Mouse (Mus musculus) megakaryocyte, embryonic 14.5 days (primary cell): Measurements from ENCODE around the gene Ckmt1. TPM values are rescaled to one million over a fixed set of nuclear protein-coding genes. Genes with fewer than 3 reads are reported as not detected.

ENCODE experiments used
- H3K27me3 ChIP-seq: replicated peaks from 2 replicates; pipeline ENCODE3; 2012; ENCODE audit warnings: inconsistent platforms
- H3K36me3 ChIP-seq: replicated peaks from 2 replicates; pipeline ENCODE3; 2012; ENCODE audit warnings: low read length, inconsistent platforms, mixed read lengths
- H3K4me1 ChIP-seq: 2 replicates; pipeline ENCODE4 v1.6.1; 2012; ENCODE audit warnings: inconsistent platforms
- H3K4me3 ChIP-seq: replicated peaks from 2 replicates; pipeline ENCODE3; 2012; ENCODE audit warnings: moderate library complexity, mild to moderate bottlenecking, inconsistent platforms
- H3K9me3 ChIP-seq: 2 replicates; pipeline ENCODE4 v1.6.1; 2012; ENCODE audit warnings: inconsistent platforms
- FLI1 ChIP-seq: IDR thresholded peaks from 2 replicates; pipeline ENCODE4 v1.6.1; 2012; ENCODE audit warnings: low read length, inconsistent platforms, mixed read lengths
- GATA1 ChIP-seq: IDR thresholded peaks from 3 replicates; pipeline ENCODE4 v1.6.1; 2012; ENCODE audit warnings: mixed read lengths, low read length, inconsistent platforms, borderline replicate concordance
- polyA plus RNA-seq: library from polyadenylated mRNA; stranded (reverse); fragments of >175 nt; gene quantifications from 2 replicates; pipeline ENCODE4 v1.2.3, GENCODE M21; 2012; ENCODE audit warnings: low replicate concordance; ENCODE audit not compliant: insufficient read depth

Gene Ckmt1
- polyA plus RNA-seq: not detected in 2 replicates

DNA sequence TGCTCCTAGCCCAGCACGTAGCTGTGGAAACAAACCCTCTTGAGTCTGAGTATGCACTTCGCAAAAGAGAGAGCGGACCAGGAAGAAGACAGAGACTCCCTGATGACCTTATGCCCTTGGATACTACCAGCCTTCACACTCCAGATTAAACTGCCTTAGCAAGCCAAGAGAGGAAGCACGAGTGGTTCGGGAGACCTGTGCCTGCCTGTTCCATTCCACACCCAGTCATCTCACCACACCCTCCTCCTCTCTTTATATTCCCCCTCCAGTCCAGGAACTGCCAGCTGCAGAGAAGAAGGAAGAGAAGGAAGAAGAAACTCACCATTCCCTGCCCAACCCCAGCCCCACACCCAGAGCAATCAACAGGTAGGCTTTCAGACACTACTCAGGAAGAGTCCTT is at the start of gene Ckmt1:
TSS of gene Ckmt1 (plus strand) at position 221 of the 400 bp plus-strand sequence.
- Histone ChIP-seq H3K27me3 (peaks cover 57% of the 10 kb centered on the region), H3K4me3 (peak within 1 kb of the TSS; percentile 80), H3K4me1 (peaks cover 55% of the 10 kb centered on the region), H3K36me3 (no peaks in the 10 kb centered on the region), H3K9me3 (no peaks in the 10 kb centered on the region)
- TF ChIP-seq FLI1 (no peak), GATA1 (no peak)

DNA sequence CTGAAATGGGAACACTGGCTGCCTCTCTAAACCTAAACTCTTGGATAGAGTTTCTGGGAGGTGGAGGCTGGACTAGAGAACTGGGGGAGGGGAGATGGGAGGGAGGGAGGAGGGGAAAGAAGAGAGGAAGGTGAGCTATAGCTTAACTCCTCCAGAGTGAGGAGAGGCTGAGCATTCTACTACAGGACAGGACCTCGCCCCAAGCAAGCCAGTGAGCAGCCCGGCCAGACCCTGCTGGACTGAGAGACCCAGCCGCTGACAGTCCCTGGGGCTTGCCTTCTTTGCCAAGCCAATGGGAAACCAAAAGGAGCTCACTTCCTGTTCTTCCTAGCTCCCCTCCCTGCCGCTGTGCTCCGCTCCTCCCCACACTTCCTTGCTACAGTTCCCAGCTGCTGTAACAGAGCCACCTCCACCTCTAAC is 48.5 kb upstream of the Ckmt1 start:
- TF ChIP-seq GATA1 (no peak), FLI1 (no peak)
- Histone ChIP-seq H3K36me3 (peaks cover 15% of the 10 kb centered on the region), H3K4me3 (peak overlapping the region; percentile 79), H3K4me1 (peaks cover 38% of the 10 kb centered on the region), H3K9me3 (no peaks in the 10 kb centered on the region), H3K27me3 (peaks cover 40% of the 10 kb centered on the region)

GRCm38 (mm10) chr2:121316278-121316677 is 41.2 kb upstream of the Ckmt1 start:
- Histone ChIP-seq H3K36me3 (peaks cover 15% of the 10 kb centered on the region), H3K9me3 (no peaks in the 10 kb centered on the region), H3K27me3 (no peaks in the 10 kb centered on the region), H3K4me1 (no peaks in the 10 kb centered on the region), H3K4me3 (no peak overlapping the region)
- TF ChIP-seq GATA1: no peak
- no peak for TF ChIP-seq FLI1

DNA sequence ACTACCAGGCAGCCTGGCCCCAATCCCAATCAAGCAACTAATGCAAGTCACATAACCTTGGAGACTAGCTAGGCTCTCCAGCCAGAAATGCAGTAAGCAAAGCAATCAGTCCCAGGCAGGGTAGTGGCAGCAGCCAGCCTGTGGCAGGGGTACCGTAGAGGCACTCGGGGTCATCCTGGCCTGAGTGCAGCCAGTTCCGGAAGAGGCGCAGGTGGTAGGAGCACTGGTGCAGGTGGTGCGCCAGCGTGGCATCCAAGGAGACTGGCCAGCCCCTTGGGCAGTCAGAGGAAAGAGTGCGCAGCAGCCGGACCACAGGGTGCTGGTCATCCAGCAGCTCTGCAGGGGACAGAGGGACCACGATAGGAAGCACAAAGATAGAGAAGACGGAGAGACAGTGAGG is 34.5 kb upstream of the Ckmt1 start:
- H3K9me3 ChIP-seq: no peaks in the 10 kb centered on the region
- H3K4me1 ChIP-seq: no peaks in the 10 kb centered on the region; the same call in 1 of the 2 replicates
- TF ChIP-seq FLI1 (no peak), GATA1 (no peak)
- peaks cover 24% of the 10 kb centered on the region for H3K36me3 ChIP-seq
- no peak overlapping the region for H3K4me3 ChIP-seq
- peaks cover 7% of the 10 kb centered on the region for H3K27me3 ChIP-seq

- peaks cover 7% of the 10 kb centered on the region for H3K27me3 ChIP-seq
- H3K36me3 ChIP-seq: peaks cover 24% of the 10 kb centered on the region
- H3K4me3 ChIP-seq: no peak overlapping the region
- H3K9me3 ChIP-seq: no peaks in the 10 kb centered on the region
- H3K4me1 ChIP-seq: no peaks in the 10 kb centered on the region; the same call in 1 of the 2 replicates
- TF ChIP-seq FLI1 (no peak), GATA1 (no peak)
These were observed 33.6 kb upstream of the Ckmt1 start for GRCm38 (mm10) chr2:121323693-121324470.

DNA sequence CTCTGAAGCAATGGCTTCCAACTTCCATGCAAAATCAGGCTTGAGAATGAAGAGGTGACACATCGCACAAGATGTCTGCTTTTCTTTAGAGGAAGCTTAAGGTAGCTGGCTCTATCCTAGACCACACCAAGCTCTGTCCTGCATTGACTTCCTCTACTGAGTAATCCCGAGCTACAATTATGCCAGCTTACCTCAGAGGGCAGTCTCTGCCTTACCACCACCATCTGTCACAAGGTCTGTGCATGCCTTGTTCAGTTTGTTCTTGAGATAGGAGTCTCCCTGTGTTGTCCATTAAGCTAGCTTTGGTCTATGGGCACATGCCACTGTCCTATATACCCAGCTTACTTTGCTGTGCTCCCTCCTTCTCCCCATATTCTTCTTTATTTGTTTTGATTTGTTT is 28.0 kb upstream of the Ckmt1 start:
- peaks cover 2% of the 10 kb centered on the region for H3K27me3 ChIP-seq
- TF ChIP-seq FLI1 (no peak), GATA1 (no peak)
- H3K36me3 ChIP-seq: peaks cover 39% of the 10 kb centered on the region
- no peaks in the 10 kb centered on the region for H3K9me3 ChIP-seq
- no peak overlapping the region for H3K4me3 ChIP-seq
- H3K4me1 ChIP-seq: no peaks in the 10 kb centered on the region

DNA sequence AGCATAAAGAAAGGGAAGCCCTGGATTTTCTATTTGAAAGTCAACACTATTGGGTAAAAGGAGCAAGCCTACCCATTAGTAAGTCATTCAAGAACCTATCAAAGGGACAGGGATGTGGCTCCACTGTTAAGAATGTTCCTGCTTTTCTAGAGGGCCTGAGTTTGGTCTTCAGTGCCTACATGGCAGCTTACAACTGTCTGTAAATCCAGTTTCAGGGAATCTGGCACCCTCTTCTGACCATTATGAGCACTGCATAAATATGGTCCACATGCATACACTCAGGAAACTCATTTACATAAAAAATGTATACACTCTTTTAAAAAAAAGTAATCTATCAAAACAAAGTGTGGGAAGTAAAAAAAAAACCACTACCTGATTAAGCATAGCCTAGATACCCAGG is 18.5 kb upstream of the Ckmt1 start:
- H3K36me3 ChIP-seq: peaks cover 58% of the 10 kb centered on the region
- no peak for TF ChIP-seq FLI1
- no peak for TF ChIP-seq GATA1
- no peaks in the 10 kb centered on the region for H3K9me3 ChIP-seq
- no peaks in the 10 kb centered on the region for H3K27me3 ChIP-seq
- H3K4me3 ChIP-seq: no peak overlapping the region
- no peaks in the 10 kb centered on the region for H3K4me1 ChIP-seq

DNA sequence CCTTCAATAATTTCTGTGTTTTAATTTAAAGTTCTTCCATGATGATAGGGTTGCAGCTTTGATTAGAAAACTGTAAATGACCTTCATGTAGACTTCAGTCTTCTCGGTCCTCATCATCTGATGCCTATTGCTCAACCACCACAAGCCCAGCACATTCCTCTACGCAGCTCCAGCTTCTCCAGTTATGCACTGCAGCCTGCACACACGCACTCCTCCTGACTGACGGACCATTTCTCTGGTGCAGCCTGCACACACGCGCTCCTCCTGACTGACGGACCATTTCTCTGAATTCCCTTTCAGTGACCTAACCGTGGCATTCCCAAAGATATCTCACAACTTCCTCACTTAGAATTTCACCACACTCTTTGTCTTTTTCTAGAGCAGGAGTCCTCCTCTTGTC is 4.4 kb upstream of the Ckmt1 start:
- Histone ChIP-seq H3K36me3 (peaks cover 20% of the 10 kb centered on the region), H3K4me1 (peaks cover 51% of the 10 kb centered on the region), H3K4me3 (peak overlapping the region; percentile 80), H3K27me3 (peaks cover 18% of the 10 kb centered on the region), H3K9me3 (no peaks in the 10 kb centered on the region)
- TF ChIP-seq GATA1 (no peak), FLI1 (no peak)

- peaks cover 29% of the 10 kb centered on the region for H3K27me3 ChIP-seq
- TF ChIP-seq FLI1 (no peak), GATA1 (no peak)
These were observed 3.1 kb upstream of the Ckmt1 start for GRCm38 (mm10) chr2:121354378-121354777.

GRCm38 (mm10) chr2:121354820-121355592 is 2.5 kb upstream of the Ckmt1 start, which contains the start of gene Ppip5k1:
Ppip5k1 (minus strand) TSS chr2:121355396.
- H3K27me3 ChIP-seq: peaks cover 36% of the 10 kb centered on the region

More at GRCm38 (mm10) chr2:121354378-121354777, 3.1 kb upstream of the Ckmt1 start:
- H3K9me3 ChIP-seq: no peaks in the 10 kb centered on the region
- peak overlapping the region; percentile 95 for H3K4me3 ChIP-seq
- H3K4me1 ChIP-seq: peaks cover 61% of the 10 kb centered on the region
- H3K36me3 ChIP-seq: peaks cover 9% of the 10 kb centered on the region

More at GRCm38 (mm10) chr2:121354820-121355592, 2.5 kb upstream of the Ckmt1 start, which contains the start of gene Ppip5k1:
- TF ChIP-seq FLI1 (no peak), GATA1 (no peak)
- Histone ChIP-seq H3K4me3 (peak within 1 kb of the TSS; percentile 95), H3K36me3 (peaks cover 5% of the 10 kb centered on the region), H3K4me1 (peaks cover 63% of the 10 kb centered on the region), H3K9me3 (no peaks in the 10 kb centered on the region)
